Mouse (Mus musculus) CH12.LX (cell line): ENCODE measurements at regions not wholly inside any gene's neighbourhood (a gene's known extent, or its start where the extent isn't known, plus 50 kb on each side); places are given as distances from the start of the nearest gene placed in this dataset.

ENCODE experiments used
- DNase-seq: peaks from one replicate; pipeline ENCODE4 v3.0.0-alpha.2; 2013; ENCODE audit errors: extremely low read depth
- H3K27ac ChIP-seq: 2 replicates; pipeline ENCODE4 v1.5.1; 2012; ENCODE audit warnings: low read depth, mild to moderate bottlenecking, control low read depth, moderate library complexity; ENCODE audit not compliant: insufficient read depth
- H3K27me3 ChIP-seq: replicated peaks from 2 replicates; pipeline ENCODE3; 2012; ENCODE audit warnings: inconsistent platforms
- H3K36me3 ChIP-seq, 2 experiments: replicated peaks in 1 of 2; 2 replicates each; pipeline versions ENCODE3 to v1.6.1; 2012; ENCODE audit warnings: inconsistent platforms in 1 of 2, low read length in 1 of 2, mild to moderate bottlenecking in 1 of 2, mixed read lengths in 1 of 2, moderate library complexity in 1 of 2; ENCODE audit not compliant: control insufficient read depth in 1 of 2, insufficient read depth in 1 of 2
- H3K4me1 ChIP-seq, 2 experiments: 2 replicates each; pipeline ENCODE4 v1.6.1; 2012; ENCODE audit warnings: inconsistent platforms in 1 of 2, moderate library complexity in 1 of 2; ENCODE audit not compliant: insufficient read depth in 2 of 2, control insufficient read depth in 1 of 2
- H3K4me2 ChIP-seq: 2 replicates; pipeline ENCODE4 v1.6.1; 2012; ENCODE audit warnings: low read depth, mild to moderate bottlenecking, control low read depth; ENCODE audit not compliant: poor library complexity, insufficient read depth, severe bottlenecking
- H3K4me3 ChIP-seq, 3 experiments: fragments of 150-350 bp in 1 of 3; sonication (generic) in 1 of 3; replicated peaks in 1 of 3; 2 replicates each; pipeline versions ENCODE3 to v1.5.1; 2011 to 2012; ENCODE audit warnings: low read depth in 2 of 3, low read length in 2 of 3, mild to moderate bottlenecking in 2 of 3, moderate library complexity in 2 of 3, control low read depth in 1 of 3, improper control_type of control experiment in 1 of 3, inconsistent platforms in 1 of 3, mixed read lengths in 1 of 3; ENCODE audit not compliant: poor library complexity in 1 of 3
- H3K79me2 ChIP-seq: replicated peaks from 2 replicates; pipeline ENCODE4 v1.6.1; 2012; ENCODE audit warnings: mild to moderate bottlenecking, moderate library complexity; ENCODE audit not compliant: control insufficient read depth, poor library complexity, insufficient read depth, severe bottlenecking; ENCODE audit errors: extremely low read depth
- H3K9ac ChIP-seq: 2 replicates; pipeline ENCODE4 v1.6.1; 2012; ENCODE audit warnings: low read depth, mild to moderate bottlenecking, control low read depth, moderate library complexity; ENCODE audit not compliant: insufficient read depth
- H3K9me3 ChIP-seq: replicated peaks from 2 replicates; pipeline ENCODE3; 2012; ENCODE audit warnings: low read length, inconsistent platforms, mixed read lengths
- CHD2 ChIP-seq: IDR thresholded peaks from 2 replicates; pipeline ENCODE4 v1.6.1; 2011; ENCODE audit warnings: low read length, improper control_type of control experiment
- E2F4 ChIP-seq: IDR thresholded peaks from 2 replicates; pipeline ENCODE4 v1.6.1; 2011; ENCODE audit warnings: low read depth, low read length, improper control_type of control experiment; ENCODE audit not compliant: insufficient replicate concordance
- ELF1 ChIP-seq: IDR thresholded peaks from 2 replicates; pipeline ENCODE4 v1.6.1; 2014; ENCODE audit warnings: low read depth, mild to moderate bottlenecking, inconsistent platforms, low read length, improper control_type of control experiment
- ETS1 ChIP-seq: conservative IDR thresholded peaks from 2 replicates; pipeline ENCODE4 v1.6.1; 2012; ENCODE audit warnings: low read depth, mild to moderate bottlenecking, inconsistent platforms, low read length, improper control_type of control experiment, moderate library complexity
- GABPA ChIP-seq: IDR thresholded peaks from 2 replicates; pipeline ENCODE4 v1.6.1; 2012; ENCODE audit warnings: low read depth, low read length, improper control_type of control experiment, inconsistent platforms; ENCODE audit not compliant: insufficient replicate concordance
- KAT2A ChIP-seq: IDR thresholded peaks from 2 replicates; pipeline ENCODE4 v1.6.1; 2012; ENCODE audit warnings: low read length, improper control_type of control experiment, inconsistent platforms; ENCODE audit not compliant: insufficient replicate concordance
- MAFK ChIP-seq: IDR thresholded peaks from 2 replicates; pipeline ENCODE4 v1.6.1; 2011; ENCODE audit warnings: low read length, improper control_type of control experiment; ENCODE audit not compliant: insufficient replicate concordance
- MAX ChIP-seq: IDR thresholded peaks from 2 replicates; pipeline ENCODE4 v1.6.1; 2011; ENCODE audit warnings: low read length, improper control_type of control experiment
- MAZ ChIP-seq: IDR thresholded peaks from 2 replicates; pipeline ENCODE4 v1.6.1; 2012; ENCODE audit warnings: low read depth, mild to moderate bottlenecking, inconsistent platforms, low read length, improper control_type of control experiment, moderate library complexity
- MYC ChIP-seq: IDR thresholded peaks from 2 replicates; pipeline ENCODE4 v1.6.1; 2011; ENCODE audit warnings: low read depth, mild to moderate bottlenecking, improper control_type of control experiment, low read length
- NELFE ChIP-seq: IDR thresholded peaks from 2 replicates; pipeline ENCODE4 v1.6.1; 2011; ENCODE audit warnings: low read depth, low read length, improper control_type of control experiment
- NRF1 ChIP-seq: IDR thresholded peaks from 2 replicates; pipeline ENCODE4 v1.6.1; 2014; ENCODE audit warnings: low read depth, mild to moderate bottlenecking, inconsistent platforms, low read length, improper control_type of control experiment, moderate library complexity
- POLR2AphosphoS2 ChIP-seq: IDR thresholded peaks from 2 replicates; pipeline ENCODE4 v1.6.1; 2011; ENCODE audit warnings: low read depth, low read length, improper control_type of control experiment
- SIN3A ChIP-seq: IDR thresholded peaks from 2 replicates; pipeline ENCODE4 v1.6.1; 2012; ENCODE audit warnings: low read length, improper control_type of control experiment, inconsistent platforms
- SMC3 ChIP-seq: IDR thresholded peaks from 2 replicates; pipeline ENCODE4 v1.6.1; 2011; ENCODE audit warnings: low read depth, low read length, improper control_type of control experiment
- USF1 ChIP-seq: IDR thresholded peaks from 2 replicates; pipeline ENCODE4 v1.6.1; 2014; ENCODE audit warnings: low read depth, mild to moderate bottlenecking, inconsistent platforms, low read length, improper control_type of control experiment
- dilution Hi-C: fragments of 300-500 bp; cut with MboI; formaldehyde crosslinking; loops from 2 replicates; pipeline ENCODE4 v1.14.3; 2020; ENCODE audit warnings: low sequenced_read_pairs; ENCODE audit not compliant: extremely low pct_unique_long_range_greater_than_20kb, extremely low pct_ligation_motif_present
- in situ Hi-C: fragments of 300-500 bp; cut with MboI; formaldehyde crosslinking; loops from 3 replicates; pipeline ENCODE4 v1.14.3; 2019; ENCODE audit warnings: low sequenced_read_pairs, low pct_ligation_motif_present, low pct_unique_long_range_greater_than_20kb, mixed read lengths

DNA sequence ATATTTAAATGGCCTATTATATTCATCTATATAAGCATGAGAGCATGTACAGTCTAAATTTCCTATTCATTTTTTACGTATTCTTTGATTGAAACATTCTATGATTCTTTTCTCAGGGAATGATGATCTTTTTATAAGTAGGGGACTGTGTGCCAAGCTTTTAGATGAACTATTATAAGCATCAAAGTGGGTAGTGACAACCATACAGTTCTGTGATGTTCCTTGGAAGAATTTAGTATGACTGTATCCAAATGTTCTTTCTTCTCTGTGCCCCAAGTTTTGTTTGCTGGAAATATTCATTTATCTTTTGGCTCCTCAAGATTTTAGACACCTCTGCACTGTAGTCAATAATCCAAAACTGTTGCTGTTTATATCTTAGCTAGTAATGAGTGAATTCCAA is 1301.1 kb upstream of the Zeb2 start:
- Histone ChIP-seq H3K4me1 (no peaks in the 10 kb centered on the region), H3K4me2 (no peak overlapping the region), H3K4me3 (no peak overlapping the region), H3K9ac (no peak overlapping the region), H3K9me3 (peaks cover 4% of the 10 kb centered on the region), H3K27ac (no peak overlapping the region), H3K27me3 (no peaks in the 10 kb centered on the region), H3K36me3 (no peaks in the 10 kb centered on the region), H3K79me2 (no peaks in the 10 kb centered on the region)
- TF ChIP-seq ETS1, result no peak
- no peak for TF ChIP-seq GABPA
- no peak for TF ChIP-seq MAFK
- TF ChIP-seq CHD2, result no peak
- TF ChIP-seq MYC, result no peak
- no peak for TF ChIP-seq USF1
- no peak for TF ChIP-seq NELFE
- dilution Hi-C loops (no loop called here), in situ Hi-C loops (no loop called here)
- DNase-seq, result no peak

DNA sequence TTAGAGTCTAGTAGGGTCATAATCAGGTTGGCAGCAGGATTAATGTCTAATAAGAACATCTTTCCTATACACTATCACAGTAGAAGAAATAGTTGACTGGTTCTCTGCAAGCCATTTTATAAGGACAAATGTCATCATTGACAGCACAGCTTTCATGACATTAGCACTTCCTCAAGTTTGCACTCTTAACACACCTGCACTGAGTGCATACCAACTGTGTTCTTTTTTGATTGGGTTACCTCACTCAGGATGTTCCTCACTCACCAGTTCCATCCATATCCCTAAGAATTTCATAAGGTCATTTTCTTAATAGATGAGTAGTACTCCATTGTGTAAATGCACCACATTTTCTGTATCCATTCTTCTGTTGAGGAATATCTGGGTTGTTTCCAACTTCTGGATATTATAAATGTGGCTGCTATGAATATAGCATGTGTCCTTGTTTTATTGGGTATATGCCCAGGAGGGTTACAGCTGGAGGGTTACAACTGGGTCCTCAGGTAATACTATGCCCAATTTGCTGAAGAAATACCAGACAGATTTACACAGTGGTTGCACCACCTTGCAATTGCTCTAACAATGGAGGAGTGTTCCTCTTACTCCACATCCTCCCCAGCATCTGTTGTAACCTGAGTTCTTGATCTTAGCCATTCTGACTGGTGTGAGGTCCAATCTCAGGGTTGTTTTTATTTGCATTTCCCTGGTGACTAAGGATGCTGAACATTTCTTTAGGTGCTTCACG is 1285.3 kb upstream of the Zeb2 start:
- H3K9me3 ChIP-seq, result no peaks in the 10 kb centered on the region
- no peaks in the 10 kb centered on the region for H3K79me2 ChIP-seq
- H3K4me3 ChIP-seq, result no peak overlapping the region
- H3K36me3 ChIP-seq, result no peaks in the 10 kb centered on the region
- DNase-seq, result no peak
- H3K27me3 ChIP-seq, result no peaks in the 10 kb centered on the region
- H3K4me1 ChIP-seq, result no peaks in the 10 kb centered on the region
- H3K27ac ChIP-seq, result no peak overlapping the region
- TF ChIP-seq USF1 (no peak), MAX (no peak), SIN3A (no peak), KAT2A (no peak)
- H3K9ac ChIP-seq, result no peak overlapping the region
- in situ Hi-C loops (no loop called here), dilution Hi-C loops (no loop called here)
- H3K4me2 ChIP-seq, result no peak overlapping the region

DNA sequence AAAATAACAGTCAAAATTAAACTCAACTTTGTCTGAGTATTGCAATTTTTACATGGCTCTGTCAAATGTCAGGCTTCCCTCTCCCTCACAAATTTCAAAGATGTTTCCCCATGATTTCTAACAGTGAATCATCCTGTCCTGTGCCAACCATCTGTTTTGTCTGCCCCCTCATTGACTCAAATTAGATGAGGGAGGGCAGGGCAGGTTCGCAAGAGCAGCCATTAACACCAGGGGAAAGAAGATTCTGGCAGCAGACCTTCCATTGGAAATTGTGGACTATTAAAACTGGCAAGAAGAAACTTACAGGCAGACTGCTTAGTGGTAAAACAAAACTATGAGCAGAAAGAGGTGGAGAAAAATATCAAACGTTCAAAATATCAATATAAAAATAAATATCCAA is 1277.0 kb upstream of the Zeb2 start:
- H3K27me3 ChIP-seq, result no peaks in the 10 kb centered on the region
- dilution Hi-C loops, result no loop called here

More for the DNA sequence above, 1277.0 kb upstream of the Zeb2 start:
- in situ Hi-C loops, result no loop called here
- DNase-seq, result no peak
- no peak overlapping the region for H3K9ac ChIP-seq
- no peak overlapping the region for H3K4me2 ChIP-seq
- peaks cover 0 to 15% of the 10 kb centered on the region in 2 experiments; a peak in 2 of 4 replicates for H3K4me1 ChIP-seq
- H3K27ac ChIP-seq, result no peak overlapping the region
- H3K9me3 ChIP-seq, result peaks cover 8% of the 10 kb centered on the region
- no peaks in the 10 kb centered on the region for H3K36me3 ChIP-seq
- H3K4me3 ChIP-seq, result no peak overlapping the region
- no peak for TF ChIP-seq POLR2AphosphoS2
- no peak for TF ChIP-seq NRF1
- TF ChIP-seq SMC3, result no peak
- no peak for TF ChIP-seq MAZ
- TF ChIP-seq ELF1, result no peak
- no peak for TF ChIP-seq E2F4
- no peak for TF ChIP-seq ETS1
- H3K79me2 ChIP-seq, result no peaks in the 10 kb centered on the region
